Mouse (Mus musculus) megakaryocyte, embryonic 14.5 days (primary cell): ENCODE data around the gene Tpsg1.

Experiments used
- FLI1 ChIP-seq: IDR thresholded peaks from 2 replicates; pipeline ENCODE4 v1.6.1; 2012; ENCODE audit warnings: low read length, inconsistent platforms, mixed read lengths
- GATA1 ChIP-seq: IDR thresholded peaks from 3 replicates; pipeline ENCODE4 v1.6.1; 2012; ENCODE audit warnings: mixed read lengths, low read length, inconsistent platforms, borderline replicate concordance

DNA sequence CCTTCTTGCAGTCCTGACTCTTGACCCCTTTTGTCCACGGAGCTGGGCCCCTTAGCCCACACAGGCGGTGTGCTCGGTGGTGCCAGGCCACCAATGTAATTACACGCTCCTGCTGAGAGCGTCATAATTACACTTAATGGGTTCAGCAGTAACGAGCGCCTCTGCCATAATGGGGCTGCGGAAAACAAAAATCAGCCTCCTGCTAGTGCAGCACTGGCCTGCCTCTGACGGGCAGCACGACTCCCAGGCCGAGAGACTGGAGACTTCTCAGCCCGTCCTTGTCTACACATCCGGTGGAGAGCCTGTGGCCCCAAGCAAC, 29.4 kb downstream of the Tpsg1 start:
- TF ChIP-seq GATA1 (no peak), FLI1 (no peak)
